Mouse (Mus musculus): Measurements from ENCODE around the gene Foxl1. TPM values are rescaled to one million over a fixed set of nuclear protein-coding genes. Genes with fewer than 3 reads are reported as not detected.

Gene Foxl1
- total RNA-seq, 4 experiments from 2014 or later = 0.08 to 0.26 (median 0.09) TPM; not detected in 1

DNA sequence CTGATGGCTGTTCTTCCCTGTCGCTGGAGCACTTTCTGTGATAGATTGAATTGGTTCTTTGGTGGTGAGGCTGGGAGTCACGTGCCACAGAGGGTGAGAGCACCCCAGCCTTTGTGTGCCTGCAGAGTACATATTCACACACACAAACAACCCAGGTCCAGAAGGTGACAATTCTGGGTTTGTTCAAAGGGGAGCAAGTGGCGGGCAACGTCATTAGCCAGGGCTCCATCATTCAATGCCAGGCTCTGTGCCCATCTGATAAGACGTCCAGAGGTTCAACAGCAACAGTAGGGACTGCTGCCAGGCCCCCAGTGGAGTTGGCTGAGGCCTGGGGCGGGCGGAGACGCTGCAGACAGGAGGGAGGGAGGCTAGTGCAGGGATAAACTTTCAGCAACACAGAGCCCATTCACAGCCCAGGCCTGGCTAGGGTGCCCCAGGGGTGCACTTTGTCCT, 36.3 kb downstream of the Foxl1 start:
- no peak for DNase-seq (ENCODE audit: low spot score)

DNA sequence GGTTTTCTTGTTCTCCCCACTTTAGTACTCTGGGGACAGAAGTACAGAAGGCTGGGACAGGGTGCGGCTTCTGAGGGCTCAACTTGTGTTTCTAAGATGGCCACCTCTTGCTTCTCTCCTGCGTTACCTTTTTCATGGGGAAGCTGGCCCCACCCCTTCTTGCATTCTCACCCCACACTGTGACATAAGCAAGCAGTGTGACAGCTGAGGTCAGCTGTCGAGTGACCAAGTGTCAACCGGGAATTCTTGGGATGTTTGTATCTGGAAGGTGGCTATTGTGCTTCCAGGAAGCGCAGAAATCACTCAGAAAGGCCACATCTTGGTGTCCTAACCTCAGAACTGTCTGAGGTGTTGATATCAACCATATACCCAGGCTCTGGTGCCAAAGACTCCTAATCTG, 40.3 kb downstream of the Foxl1 start:
- DNase-seq (ENCODE audit: low spot score) = no peak

GRCm38 (mm10) chr8:121170116-121170515, 42.4 kb downstream of the Foxl1 start:
- DNase-seq (ENCODE audit: low spot score) = no peak

- DNase-seq (ENCODE audit: low spot score) = peak; percentile 77
Measured at GRCm38 (mm10) chr8:121170626-121171552, 43.1 kb downstream of the Foxl1 start.

- no peak for DNase-seq (ENCODE audit: low spot score)
Measured at GRCm38 (mm10) chr8:121172567-121172966, 44.8 kb downstream of the Foxl1 start.

GRCm38 (mm10) chr8:121174178-121174577, 46.4 kb downstream of the Foxl1 start:
- no peak for DNase-seq (ENCODE audit: low spot score)

GRCm38 (mm10) chr8:121174721-121175539, 47.2 kb downstream of the Foxl1 start:
- DNase-seq (ENCODE audit: low spot score) = no peak

- no peak for DNase-seq (ENCODE audit: low spot score)
Measured at GRCm38 (mm10) chr8:121175540-121176090, 47.9 kb downstream of the Foxl1 start.

DNA sequence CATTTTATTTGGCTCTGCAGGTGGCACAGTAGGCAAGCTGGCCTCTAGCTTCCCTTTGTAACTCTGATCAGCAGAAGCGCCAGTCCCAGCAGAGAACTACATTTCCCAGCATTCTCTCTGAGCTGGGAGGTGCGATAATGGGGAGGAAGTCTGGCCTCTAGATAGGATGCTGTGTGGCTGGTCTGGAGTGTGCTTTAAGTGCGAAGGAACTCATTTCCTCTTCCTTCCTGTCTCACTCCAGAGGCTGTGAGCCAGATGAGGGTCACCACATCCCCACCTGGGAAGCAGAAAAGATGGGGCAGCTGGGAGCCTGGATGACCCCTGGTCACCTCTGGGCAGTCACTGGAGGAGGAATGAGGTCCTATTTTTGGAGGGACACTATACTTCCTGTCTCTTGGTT, 48.6 kb downstream of the Foxl1 start:
- DNase-seq (ENCODE audit: low spot score) = no peak

Small RNAs within 50 kb of the gene (microRNA-seq; reads per million reads assigned to microRNA genes)
- not detected for gene Gm27530

Other genes starting within 250 kb of the Foxl1 start
- under 1 TPM in 3 of 4 experiments, not detected in 1; 0.19 to 0.34 (median 0.33) TPM for gene Foxf1, start 43.6 kb upstream of the Foxl1 start, total RNA-seq (2022)
- 10 to 100 TPM; 15.3 to 17.1 (median 15.6) TPM for gene Mthfsd, start 19.5 kb upstream of the Foxl1 start, total RNA-seq (2022)
- 1 to 10 TPM; 1.4 to 2.2 (median 1.6) TPM for gene Foxc2, start 11.8 kb upstream of the Foxl1 start, total RNA-seq (2022)

All from heart, adult 8-10 months (tissue).